Mouse (Mus musculus) granulocyte monocyte progenitor cell, adult 5-6 weeks (primary cell): ENCODE measurements at regions not wholly inside any gene's neighbourhood (a gene's known extent, or its start where the extent isn't known, plus 50 kb on each side); places are given as distances from the start of the nearest gene placed in this dataset.

Source experiments
- ATAC-seq: replicated peaks from 2 replicates; pipeline ENCODE4 v1.8.0; 2016; ENCODE audit warnings: mild to moderate bottlenecking, moderate TSS enrichment, inconsistent platforms; ENCODE audit not compliant: poor library complexity, severe bottlenecking

DNA sequence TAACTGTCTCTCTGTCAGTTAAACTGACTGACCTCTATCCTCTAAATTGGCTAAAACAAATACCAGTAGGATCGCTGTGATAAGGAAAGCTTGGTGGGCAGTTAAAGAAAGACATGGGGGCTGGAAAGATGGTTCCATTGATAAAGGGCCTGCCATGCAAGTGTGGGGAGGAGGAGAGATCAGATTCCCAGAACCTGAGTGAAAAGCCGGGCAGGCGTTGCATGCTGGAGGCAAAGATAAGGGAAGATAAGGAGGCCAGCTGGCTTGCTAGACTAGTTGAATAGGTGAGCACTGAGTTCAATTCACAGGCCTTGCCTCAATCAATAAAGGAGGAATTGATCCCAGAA, 122.3 kb upstream of the Cited2 start:
- ATAC-seq = no peak

DNA sequence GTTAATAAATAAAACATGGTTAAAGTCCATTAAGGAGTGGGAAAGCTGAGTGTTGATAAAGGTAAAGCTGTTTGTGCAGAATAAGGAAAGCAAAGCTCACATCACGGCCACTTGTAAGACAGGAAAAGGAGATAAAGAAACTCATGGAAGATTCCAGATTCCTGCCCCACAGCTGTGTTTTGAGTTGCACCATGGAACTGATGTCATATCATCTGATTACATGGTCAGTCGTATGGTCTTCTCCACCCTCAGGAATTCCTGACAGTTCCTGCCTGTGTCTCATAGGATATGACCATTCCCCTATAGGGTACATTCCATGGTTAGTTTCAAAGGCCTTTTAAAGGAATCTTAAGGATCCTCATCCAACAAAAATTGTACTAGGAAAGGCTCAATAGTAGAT, 120.6 kb upstream of the Cited2 start:
- ATAC-seq = no peak

DNA sequence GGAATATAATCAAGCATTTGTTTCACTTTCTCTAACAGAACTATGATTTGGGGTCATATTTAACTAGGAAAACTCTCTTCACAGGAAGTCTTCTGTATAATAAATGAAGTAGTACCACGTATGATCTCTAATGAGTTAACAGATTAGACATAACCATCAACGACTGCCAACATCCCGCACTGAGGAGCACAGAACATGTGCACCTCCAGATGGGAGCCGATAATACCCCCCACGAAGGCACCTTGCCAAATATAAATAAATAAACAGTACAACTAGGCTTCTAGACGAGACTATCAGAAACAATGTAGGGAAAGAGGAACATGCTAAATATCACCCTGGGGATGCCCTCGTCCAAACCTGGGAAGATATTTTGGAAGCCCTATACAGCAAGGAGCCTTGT, 114.8 kb upstream of the Cited2 start:
- no peak for ATAC-seq

DNA sequence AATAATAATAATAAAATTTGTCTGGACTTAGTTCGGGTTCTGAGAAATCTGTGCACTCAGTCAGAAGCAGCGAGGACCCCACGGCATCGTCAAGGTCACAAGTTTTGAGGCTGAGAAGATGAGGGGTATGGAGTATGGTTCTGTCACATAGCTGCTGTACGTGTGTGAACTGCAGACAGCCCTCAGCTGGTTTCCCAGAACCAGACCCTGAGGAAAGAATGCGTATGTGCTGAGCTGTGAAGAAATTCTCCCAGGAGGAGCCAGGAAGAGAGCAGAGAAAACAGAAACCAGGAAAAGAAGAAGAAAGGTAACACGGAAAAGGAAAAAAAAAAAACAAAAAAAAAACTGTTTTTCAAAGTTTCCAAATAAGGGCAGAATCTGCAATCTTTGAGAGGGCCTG, 112.4 kb upstream of the Cited2 start:
- ATAC-seq = no peak

DNA sequence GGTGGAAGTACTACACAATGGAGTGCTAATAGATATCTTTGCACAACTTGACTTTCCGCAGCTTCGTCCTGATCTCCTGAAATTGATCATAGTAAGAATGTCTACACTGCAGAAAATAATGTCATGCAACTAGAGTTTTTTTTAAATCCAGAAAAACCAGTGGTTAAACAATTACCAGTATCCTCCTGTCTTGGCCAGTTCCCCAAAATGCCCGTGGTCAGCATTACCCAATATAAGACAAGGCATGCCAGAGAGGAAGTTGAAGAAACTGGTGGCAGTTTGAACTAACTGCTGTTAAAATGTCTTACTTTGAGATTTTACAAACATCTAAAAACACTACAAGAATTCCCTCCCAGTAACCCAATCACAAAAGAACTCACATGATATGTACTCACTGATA, 109.7 kb upstream of the Cited2 start:
- peak; percentile 90 for ATAC-seq

DNA sequence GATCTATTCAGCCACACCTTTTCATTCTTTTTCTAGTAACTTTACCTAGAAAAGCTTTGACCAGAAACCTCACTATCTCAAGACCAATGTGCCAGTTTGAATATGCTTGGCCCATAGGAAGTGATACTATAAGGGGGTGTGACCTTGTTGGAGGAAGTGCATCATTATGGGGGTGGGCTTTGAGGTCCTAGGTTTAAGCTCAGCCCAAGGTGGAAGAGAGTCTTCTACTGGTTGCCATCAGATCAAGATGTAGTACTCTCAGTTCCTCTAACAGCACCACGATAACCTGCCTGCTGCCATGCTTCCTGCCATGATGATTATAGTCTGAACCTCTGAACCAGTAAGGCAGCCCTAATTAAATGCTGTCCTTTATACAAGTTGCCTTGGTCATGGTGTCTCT, 105.0 kb upstream of the Cited2 start:
- peak; percentile 76 for ATAC-seq

DNA sequence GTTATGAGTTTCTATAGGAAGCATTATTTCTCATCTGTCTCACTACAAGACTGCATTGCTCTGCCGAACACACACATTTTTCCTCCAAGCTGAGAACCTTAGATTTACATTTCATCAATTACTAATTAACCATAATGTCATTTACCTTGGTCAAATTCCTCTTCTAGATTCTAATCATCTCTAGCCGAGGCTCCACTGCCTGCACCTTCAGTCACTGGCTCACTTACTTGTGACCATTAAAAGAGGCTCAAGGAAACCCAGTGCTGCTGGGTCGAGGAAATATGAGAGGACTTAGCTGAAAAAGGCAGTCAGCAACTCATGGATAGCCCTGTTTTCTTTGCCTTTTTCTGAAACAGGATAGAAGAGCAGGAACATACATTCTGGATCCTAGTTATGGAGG, 103.4 kb upstream of the Cited2 start:
- ATAC-seq = no peak

DNA sequence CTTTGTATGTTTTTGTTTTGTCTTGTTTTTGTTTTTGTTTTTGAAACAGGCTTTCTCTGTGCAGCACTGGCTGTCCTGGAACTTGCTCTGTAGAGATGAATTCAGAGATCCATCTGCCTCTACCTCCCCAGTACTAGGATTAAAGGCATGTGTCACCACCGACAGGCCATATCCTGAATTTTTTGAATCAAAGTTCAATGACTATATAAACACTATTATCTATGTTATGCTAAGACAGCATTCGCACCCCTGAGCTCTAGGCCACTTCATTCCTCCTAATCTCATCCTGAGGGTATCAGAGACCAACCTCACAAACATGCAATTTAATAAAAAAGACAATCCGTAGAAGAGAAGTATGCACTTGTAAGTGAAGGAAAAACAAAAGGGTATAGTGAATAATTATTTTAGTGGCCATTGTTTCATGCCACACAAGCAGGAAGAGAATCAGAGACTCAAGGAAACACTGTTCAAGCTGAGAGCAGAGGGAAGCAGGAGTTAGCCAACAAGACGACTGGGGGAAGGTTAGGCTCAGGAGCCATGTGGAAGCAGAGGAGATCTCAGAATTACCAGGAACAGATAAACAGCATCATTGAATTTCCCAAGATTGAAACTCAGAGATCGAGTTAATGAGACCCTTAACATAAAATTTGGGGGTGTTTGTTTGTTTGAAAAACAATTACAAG, 101.2 kb upstream of the Cited2 start:
- ATAC-seq = no peak

DNA sequence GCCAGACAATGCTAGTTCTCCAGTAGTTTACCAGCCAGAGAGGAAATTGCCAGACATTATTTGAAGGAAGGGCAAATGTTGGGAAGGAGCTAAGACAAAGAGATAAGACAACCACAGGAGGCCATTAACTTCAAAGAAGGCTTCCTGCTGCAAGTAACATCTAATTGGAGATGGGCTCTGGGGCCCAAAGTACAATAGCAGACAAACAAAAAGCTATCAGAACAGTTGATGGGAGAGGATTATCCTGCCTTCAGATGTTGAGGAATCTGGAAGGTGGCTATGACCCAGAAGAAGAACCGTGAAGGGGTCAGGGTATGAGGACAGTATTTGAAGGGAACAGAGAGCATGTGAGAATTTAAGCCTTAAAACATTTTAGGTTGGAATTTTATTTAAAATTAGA, 100.2 kb upstream of the Cited2 start:
- no peak for ATAC-seq

DNA sequence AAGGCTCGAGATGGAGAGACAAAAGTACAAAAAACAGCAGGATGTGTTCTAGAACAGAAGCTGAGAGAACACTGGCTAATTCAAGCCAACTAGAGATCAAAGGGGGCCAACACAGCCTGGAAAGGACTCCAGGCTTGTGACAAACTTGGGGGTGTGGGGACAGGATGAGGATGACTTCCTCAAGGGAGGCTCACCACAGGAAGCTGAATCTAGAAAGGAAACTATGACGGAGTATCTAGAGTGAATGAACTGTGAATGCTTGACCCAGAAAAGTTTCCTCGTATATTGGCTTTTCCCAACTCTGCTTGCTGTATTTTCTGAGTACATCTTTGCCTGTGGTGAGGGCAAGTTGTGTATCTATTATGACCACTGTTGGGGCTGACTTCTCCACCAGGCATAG, 93.3 kb upstream of the Cited2 start:
- ATAC-seq = peak; percentile 95

DNA sequence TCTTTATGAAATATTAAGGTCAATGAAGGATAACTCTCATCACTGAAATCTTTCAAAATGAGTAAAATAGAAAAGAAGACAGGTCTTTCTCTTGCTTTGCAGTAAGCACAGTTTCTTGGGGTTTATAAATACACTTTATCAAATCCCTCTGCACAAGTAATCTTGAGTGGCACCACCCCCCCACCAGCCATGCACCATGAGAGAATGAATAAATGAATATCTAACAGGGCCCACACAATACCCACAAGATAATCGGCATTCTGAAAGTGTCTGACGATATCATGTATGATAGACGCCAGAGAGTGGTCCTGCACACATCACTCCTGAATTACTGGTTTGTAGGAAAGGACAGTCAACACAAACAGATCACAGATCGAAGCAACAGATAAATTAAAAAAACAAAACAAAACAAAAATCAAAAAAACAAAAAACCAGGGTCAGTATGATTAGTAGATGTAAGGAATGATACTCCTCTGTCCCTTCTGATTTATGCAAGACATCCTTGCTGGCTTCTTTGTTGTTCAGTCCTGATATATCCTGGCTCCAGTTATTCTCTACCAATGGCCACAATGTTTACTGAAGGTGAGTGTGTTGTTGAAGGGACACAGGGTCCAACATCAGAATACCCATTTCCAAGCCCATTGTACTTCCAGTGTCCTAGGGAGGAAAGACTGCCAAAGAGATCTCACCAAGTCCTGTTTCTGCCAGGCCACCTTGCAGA, 92.0 kb upstream of the Cited2 start:
- ATAC-seq = no peak

DNA sequence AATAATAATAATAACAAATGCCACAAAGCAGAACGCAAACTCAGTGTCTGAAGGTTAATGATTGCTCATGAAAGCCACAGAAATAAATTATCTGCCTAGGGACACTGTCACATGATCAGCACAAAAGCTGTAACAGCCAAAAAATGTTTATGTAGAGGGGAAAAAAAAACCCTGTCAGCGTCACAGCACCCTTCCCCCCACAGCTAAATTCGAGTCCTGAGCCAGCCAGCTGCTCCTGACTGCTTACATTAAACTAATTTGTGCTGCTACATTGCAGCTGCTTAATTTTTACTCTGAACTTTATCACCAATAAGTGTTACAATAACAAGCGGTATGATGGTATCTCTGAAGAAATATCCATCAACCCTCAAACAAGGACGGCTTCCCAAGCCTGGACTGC, 91.2 kb upstream of the Cited2 start:
- no peak for ATAC-seq

DNA sequence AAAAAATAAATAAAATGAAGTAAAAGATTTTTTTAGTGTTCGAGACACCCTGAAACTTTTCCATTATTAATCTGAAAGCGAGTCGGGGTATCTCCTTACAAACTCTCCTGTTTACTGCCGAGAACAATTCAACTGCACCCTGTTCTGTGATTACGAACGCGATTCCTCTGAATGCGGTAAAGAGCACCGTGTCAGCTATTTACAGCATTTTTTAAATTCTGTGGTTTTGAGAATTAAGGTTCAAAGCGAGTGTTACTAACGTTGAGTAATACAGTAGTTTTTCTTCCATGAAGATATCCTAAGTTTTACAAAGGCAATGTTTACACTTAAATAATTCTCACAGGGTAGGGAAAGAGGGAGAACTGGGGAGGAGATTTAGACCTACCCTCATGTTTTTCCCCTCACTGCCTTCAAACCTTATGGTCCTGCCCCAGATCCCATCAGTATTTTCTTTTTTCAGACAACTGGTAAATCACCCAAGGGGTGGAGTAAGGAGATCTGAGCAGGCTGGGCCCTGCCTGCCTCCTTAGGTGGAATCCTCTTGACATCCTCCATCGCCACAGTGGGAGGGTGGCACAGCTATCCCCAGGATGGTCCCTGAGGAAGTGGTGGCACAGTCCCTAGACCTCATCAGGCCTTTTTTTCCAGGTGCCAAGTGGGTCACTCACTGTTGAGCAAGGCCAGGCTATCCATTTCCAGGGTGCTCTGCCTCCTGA, 89.9 kb upstream of the Cited2 start:
- ATAC-seq = no peak

DNA sequence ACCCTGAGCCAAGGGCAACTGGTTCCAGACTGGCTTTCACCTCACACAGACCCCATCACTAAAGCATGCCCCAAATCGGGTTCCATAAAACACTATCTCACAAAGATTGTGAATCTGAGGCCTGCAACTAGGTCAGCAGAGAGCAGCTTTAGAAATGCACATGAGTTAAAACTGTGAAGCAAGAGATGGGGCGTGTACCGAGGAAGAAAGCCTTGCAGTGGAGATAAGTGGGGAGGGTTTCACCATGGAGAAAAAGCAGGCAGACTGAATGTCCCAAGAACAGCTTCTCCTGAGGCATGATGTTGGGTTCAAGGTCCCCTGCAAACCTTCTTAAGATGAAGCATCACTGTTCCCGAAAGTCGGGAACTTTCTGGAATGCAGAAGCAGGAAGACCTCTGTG, 77.7 kb upstream of the Cited2 start:
- no peak for ATAC-seq

DNA sequence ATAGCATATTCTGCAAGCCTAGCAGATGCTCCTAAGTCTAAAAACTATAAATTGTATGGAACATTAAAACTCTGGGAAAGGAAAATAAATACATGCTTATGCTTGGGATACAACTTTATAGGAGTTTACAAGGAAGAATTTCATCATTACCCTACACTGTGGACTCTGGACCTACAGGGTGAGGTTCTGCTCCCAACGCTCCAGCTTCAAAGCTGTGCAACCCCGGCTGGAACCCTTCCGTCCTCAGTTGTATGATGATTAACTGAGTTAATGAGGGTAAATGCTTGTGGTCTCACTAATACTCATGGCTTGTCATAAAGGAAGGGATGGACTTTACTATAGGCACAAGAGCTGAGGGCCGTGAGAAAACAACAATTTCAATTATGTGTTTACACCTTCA, 76.6 kb upstream of the Cited2 start:
- ATAC-seq = no peak

DNA sequence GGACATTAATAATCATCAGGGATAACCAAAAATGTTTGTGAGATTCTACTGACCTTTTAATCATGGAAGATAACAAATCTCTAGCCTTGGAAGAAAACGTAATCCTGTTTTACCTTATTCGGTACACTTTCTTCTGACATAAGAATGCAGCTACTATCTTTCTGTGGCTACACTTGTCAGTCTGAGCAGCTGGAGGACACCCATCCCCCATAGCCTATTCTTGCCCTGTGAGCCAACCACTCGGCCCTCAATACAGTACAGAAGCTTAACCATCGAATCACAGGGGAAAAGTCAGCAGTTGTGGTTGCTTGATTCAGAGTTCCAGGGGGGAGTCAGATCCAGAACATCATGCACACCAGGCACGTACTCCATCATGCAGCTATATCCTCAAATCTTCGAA, 74.9 kb upstream of the Cited2 start:
- no peak for ATAC-seq

DNA sequence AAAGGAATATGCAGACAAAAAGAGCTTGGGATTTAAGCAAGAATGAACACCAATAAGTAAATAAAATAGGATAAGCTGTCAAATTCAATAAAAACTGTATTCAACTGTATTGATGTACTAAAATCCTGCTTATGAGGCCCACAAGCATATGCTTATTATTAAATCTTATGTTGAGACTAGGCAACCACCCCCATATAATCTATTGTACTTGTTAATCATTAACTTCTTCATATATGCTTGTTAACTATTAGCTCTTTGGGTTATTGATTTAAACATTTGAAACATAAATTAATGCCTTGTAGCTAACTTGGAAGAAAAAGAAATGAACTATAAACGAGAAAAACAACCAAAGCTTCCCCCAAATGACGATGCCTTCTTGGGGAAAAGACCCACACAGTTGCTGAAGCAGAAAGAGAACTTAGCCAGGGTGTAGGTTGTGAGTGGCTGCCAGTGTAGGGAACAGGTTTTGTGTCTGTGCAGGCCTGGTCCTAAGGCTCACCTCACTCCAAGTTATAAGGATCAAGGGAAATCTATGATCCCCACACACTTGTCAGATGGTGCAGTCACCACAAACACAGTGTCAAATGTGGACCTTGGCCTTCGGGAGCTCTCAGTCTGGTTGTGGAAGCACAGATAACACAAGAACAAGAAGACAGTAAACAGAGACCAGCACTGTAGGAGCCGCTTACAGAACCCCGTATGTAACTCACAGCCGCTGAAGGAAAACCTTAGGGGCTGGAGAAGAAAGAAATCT, 71.8 kb upstream of the Cited2 start:
- no peak for ATAC-seq

DNA sequence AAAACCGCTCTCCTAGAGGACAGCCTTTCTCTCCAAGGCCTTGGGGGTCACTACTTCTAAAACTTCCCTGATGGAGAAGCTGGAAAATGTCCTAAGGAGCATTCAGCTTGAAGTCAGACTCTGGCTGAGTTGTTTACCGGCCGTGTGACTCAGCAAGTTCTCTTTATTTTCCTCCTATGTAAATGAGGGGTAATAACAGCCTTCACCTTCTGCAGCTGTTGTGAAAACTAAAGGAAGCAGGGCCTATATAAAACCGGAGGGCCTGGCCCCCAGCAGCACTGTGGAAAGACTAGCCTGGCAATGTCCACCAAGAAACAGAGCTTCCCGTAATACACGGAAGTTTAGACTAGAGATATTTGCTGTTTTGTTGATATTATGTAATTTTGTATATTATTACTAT, 69.7 kb upstream of the Cited2 start:
- peak; percentile 32 for ATAC-seq

DNA sequence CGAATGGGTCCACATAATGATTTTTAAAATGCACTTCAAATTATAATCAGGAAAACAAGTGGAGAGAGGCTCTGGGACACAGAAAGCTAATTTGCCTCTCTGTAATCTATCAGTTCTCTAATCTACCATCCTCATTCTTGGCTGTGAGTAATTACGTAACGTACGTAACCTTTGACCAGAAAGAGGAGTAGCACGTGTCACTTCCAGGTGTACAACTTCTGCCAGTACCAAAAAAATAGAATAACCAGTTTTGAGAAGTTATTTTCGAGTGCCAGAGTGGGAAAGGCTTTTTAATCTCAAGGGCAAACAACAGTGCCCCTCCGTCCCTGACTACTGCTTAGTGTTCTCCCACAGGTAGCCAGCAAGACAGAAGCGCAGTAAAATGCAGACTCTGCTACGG, 69.2 kb upstream of the Cited2 start:
- ATAC-seq = 0 out of 2 replicates have a peak, but pooled peaks have one; percentile 38

DNA sequence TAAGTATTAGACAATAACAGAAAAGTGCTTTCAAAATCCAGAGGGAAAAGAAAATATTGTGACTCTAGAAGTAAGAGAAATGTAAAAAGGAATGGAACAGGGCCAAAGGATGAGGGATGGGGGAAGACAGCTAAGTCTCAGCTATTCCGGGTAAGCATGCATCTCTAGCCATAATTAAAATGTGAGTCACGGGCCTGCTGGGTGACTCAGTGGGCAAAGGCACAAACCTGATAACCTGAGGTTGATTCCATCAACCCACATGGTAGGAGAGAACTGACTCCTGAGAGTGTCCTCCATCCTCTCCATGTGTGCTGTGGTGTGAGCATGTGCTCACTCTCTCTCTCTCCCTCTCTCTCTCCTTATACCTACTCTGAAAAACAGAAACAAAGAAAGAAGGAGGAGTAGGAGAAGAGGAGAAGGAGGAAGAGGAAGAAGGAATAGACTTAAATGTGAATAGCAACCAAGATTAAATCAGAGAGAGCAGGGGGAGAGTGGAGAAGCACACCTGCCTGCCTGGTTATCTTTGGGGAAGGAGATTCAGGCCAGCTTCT, 68.6 kb upstream of the Cited2 start:
- ATAC-seq = no peak
